Mouse (Mus musculus): ENCODE data around the gene Jak3.
A peak's percentile ranks its signal among the peaks of the same experiment; 100 is the strongest.
"Not testable (repeated sequence)": the region's sequence is repeated elsewhere in the genome, so short reads cannot be mapped to it uniquely, and the experiment has no call there.

The Jak3 gene

DNA sequence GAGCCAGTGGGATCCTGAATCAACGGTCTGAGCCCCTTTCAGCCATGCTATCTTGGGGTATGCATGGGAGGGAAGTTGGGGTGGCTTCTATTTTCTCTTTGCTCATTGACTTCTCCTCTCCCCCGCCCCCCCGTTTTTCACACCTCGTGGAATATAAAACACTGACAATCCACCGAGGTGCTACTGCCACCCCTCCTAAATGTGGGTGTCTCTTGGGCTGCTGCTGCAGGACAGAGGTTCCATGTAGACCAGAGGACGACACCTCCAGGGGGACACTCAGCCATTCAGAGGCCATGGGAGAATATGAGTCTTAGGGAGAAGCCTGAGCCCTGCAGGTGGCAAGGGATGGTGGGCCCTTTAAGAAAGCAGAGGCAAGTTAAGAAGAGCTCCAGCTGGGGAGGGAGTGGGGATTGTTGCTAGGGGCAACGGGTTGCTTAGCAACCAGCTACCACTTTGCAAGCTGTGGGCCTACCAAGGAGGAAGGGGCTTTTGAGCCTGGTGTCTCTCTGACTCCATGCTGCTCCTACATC, 43.9 kb downstream of the Jak3 start:
- DNase-seq (ENCODE audit: low read depth, low spot score): no peak

DNA sequence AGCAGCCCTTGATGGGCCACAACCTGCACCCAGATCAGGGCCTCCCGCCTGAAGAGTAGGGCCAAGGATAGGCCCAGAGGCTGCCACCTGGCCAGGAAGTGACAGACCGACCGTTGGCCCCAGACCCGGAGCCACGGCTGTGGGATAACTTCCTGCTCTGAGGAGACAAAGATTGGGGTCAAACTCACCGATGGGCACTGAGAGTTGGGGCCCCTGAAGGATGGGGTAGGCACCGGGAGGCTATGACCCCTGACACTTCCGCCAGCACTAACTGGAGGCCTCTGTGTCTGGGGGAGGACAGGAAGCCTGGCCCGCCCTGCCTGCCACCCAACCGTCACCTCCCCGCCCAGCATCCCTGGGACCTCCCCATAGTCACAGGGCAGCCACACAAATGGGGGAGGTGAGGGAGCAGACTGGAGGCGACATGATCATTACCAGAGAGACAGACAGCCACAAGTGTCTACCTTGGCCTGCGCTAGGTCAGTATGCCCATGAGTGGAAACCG, 47.0 kb downstream of the Jak3 start:
- no peak for DNase-seq (ENCODE audit: low read depth, low spot score)

DNA sequence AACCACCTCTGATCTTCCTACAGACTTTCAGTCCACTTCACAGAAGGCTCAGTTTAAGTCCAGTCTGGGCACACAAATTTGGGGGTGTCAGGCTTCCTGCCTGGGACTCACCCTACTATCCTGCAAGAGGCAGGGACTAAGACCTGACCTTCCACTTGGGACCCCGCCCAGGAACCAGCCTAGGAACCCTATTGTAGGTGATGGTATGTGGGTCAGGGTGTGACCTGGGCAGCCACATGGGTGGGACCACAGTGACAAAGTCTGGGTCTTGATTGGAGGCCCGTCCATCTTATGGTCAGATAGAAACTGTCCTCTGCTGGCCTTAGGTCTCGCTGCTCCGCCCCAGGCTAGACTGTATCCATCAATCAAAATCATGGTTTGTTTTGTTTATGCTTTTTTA, 48.3 kb downstream of the Jak3 start:
- no peak for DNase-seq (ENCODE audit: low read depth, low spot score)

DNA sequence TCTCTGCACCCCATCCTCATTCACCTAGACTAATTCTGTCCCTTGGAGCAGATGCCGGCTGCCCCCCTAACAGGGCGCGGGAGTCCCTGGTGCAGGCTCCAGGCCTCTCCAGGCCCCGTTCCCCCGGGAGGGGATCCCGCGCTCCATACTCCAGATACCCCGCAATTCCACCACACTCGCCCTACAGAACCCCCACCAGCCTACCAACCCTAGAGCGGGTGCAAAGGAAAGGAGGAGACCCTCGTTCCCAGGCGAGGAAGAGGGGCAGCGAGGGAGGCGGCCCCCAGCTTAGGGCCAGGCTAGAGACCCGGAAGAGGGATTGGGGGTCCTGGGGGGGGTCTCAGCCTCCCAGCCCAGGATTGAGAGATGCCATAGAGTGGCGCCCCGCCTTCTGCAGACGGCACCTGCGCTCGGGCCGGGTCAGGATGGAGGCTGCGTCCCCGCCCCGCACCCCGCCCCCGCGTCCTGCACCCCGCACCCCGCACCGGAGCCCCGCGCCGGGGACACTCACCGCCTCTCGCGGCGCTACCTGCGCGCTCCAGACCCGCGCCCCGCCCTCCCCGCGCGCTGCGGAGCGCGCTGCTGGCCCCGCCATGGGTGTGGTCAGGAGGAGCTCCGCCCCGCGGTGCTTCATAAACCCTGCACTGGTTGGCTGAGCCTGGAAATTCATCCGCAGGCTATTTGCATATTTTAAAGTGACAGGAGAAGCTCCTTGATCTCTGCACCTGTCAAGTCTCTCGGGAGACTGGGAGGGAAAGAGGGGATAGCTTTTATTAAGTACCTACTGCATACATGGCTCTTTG, 49.2 kb downstream of the Jak3 start, which contains the start of gene Fcho1:
Fcho1 (minus strand) TSS at position 595 of the 803 bp plus-strand sequence.
- DNase-seq (ENCODE audit: low read depth, low spot score): peak; percentile 78

DNA sequence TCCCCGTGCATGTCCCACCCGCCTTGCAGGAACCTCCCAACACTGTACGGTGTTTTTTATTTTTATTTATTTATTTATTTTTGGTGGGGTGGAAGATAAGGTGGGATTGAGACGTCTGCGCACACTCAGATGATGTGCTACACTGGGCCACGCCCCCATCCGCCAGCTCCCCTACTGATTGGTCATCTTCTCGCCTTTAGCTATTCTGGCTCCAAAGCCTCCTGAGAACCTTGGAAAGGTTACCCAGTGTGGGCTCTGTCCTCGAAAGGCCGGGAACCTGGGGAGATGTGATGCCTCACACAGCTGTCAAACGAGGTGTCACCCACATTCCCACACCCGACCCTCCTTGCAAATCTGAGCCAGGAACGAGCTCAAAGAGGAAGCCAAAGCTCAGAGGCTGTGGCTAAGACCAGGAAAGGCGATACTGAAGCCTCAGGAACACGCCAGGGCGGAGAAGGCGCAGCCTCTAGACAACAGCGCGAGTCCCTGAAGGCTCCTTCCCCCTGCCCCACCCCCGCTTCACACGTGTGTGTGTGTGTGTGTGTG, 52.2 kb downstream of the Jak3 start:
- no peak for DNase-seq (ENCODE audit: low read depth, low spot score)

DNA sequence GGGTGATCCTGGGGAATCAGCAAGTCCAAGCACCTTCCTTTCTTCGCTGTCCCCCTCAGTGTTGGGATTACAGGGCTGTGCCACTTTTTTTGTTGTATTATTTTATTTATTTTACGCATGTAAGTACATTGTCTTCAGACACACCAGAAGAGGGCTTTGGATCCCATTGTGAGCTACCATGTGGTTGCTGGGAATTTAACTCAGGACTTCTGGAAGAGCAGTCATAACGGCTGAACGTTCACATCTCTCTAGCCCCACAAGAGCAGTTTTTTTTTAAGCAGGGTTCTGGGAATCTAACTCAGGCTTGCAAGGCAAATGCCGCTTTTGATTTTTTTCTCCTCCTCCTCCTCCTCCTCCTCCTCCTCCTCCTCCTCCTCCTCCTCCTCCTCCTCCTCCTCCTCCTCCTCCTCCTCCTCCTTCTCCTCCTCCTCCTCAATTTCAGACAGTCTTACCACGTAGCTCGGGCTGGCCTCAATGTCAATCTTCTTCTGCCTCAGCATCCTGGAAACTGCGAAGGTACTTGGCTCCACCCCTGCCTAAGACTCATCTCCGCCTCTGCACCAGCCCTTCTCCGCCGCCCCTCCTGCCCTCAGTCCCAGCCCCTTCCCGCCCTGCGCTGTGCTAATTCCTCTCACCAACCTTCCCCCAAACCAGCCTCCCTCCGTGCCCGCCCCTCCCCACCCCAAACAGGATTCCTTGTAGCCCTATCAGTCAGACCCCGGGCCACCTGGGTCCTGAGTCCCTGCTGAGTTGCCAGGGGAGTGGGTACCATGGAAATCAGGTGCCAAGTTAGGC, 52.9 kb downstream of the Jak3 start:
- DNase-seq (ENCODE audit: low read depth, low spot score): no peak

DNA sequence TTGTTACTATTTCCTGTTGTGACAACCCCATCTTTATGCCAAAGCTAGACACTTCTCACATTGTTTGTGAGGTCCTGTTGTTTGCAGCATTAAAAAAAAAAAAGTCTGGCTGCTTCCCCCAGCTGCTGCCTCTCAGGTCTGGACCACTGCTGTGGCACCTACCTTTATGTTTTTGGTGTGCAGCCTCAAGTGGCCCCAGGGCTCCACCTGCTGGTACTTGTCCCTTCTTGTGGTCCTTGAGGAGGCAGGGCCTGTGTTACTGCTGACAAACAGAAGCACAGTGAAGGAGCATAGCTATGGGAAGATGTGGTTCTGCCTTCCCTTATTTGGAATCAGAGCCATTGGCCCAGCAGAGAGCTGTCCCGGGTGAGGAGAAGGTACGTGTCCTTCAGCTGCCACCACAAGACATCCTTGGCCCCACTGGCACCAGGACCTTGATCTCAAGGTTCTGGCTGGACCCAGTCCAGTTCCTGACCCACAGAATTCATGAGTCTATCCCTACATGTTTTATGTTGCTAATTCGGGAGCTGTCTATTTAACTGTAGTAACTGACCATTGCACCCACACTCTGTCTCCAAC, 55.6 kb downstream of the Jak3 start:
- DNase-seq (ENCODE audit: low read depth, low spot score): no peak

DNA sequence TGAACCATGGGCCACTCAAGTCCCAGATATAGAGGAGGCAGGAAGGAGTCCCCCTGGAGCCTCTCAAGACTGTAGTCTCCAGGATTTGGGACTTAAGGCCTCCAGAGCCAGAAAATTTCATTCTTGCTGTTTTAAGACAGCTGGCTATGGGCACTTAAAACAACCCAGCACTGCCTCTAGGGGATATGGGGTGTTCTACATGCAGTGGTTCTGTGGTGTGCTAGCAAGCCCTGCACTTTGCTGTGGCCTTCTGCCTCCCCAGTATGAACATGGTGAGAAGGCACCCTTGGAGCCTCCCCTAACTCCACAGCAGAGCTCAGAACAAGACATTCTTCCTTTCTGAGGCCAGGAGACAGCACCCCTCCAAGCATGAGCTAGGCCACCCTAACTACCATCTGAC, 62.2 kb downstream of the Jak3 start:
- not testable (repeated sequence) for DNase-seq (ENCODE audit: low read depth, low spot score)

All from retina, adult 2 months (tissue).